Mouse (Mus musculus) kidney, postnatal 36 days (tissue): ENCODE measurements around the gene Fat4.

Experiments used
- DNase-seq, 2 experiments: peaks; one replicate each; pipeline ENCODE4 v3.0.0; 2021 to 2022; ENCODE audit warnings: mixed read lengths in 2 of 2

Gene Fat4

GRCm38 (mm10) chr3:38907676-38908425 is 21.1 kb downstream of the Fat4 start:
- no peak for DNase-seq

GRCm38 (mm10) chr3:38908426-38909111 is 21.8 kb downstream of the Fat4 start:
- DNase-seq: no peak

- no peak for DNase-seq
Observed at GRCm38 (mm10) chr3:38912768-38913487, 26.2 kb downstream of the Fat4 start.

- no peak for DNase-seq
Observed at GRCm38 (mm10) chr3:38913488-38914105, 26.9 kb downstream of the Fat4 start.

GRCm38 (mm10) chr3:38918926-38919325 is 32.2 kb downstream of the Fat4 start:
- peak in 1 of 2 experiments; percentile 12 for DNase-seq

- no peak for DNase-seq
Observed at GRCm38 (mm10) chr3:38921031-38921430, 34.3 kb downstream of the Fat4 start.

- DNase-seq: no peak
Observed at GRCm38 (mm10) chr3:38923251-38923686, 36.5 kb downstream of the Fat4 start.

GRCm38 (mm10) chr3:38928076-38928686 is 41.4 kb downstream of the Fat4 start:
- no peak for DNase-seq

- DNase-seq: no peak
Observed at GRCm38 (mm10) chr3:38928751-38929150, 42.0 kb downstream of the Fat4 start.

- no peak for DNase-seq
Observed at GRCm38 (mm10) chr3:38934780-38935179, 48.0 kb downstream of the Fat4 start.

GRCm38 (mm10) chr3:38936485-38936884 is 49.7 kb downstream of the Fat4 start:
- DNase-seq: no peak

- DNase-seq: peak; percentile 33 to 68
Observed at GRCm38 (mm10) chr3:38937159-38937558, 50.4 kb downstream of the Fat4 start.

- DNase-seq: no peak
Observed at GRCm38 (mm10) chr3:38938136-38938535, 51.4 kb downstream of the Fat4 start.

- DNase-seq: peak in 1 of 2 experiments; percentile 28
Observed at GRCm38 (mm10) chr3:38939573-38939972, 52.8 kb downstream of the Fat4 start.

GRCm38 (mm10) chr3:38940327-38940726 is 53.6 kb downstream of the Fat4 start:
- no peak for DNase-seq

- no peak for DNase-seq
Observed at GRCm38 (mm10) chr3:38945157-38945556, 58.4 kb downstream of the Fat4 start.

- peak; percentile 10 to 27 for DNase-seq
Observed at GRCm38 (mm10) chr3:38947706-38948105, 61.0 kb downstream of the Fat4 start.

GRCm38 (mm10) chr3:38952602-38953001 is 65.9 kb downstream of the Fat4 start:
- DNase-seq: no peak

GRCm38 (mm10) chr3:38954196-38954595 is 67.5 kb downstream of the Fat4 start:
- DNase-seq: no peak

- no peak for DNase-seq
Observed at GRCm38 (mm10) chr3:38956012-38956648, 69.4 kb downstream of the Fat4 start.

GRCm38 (mm10) chr3:38957186-38957585 is 70.4 kb downstream of the Fat4 start:
- no peak for DNase-seq

- no peak for DNase-seq
Observed at GRCm38 (mm10) chr3:38962328-38962727, 75.6 kb downstream of the Fat4 start.
